Mouse (Mus musculus) midbrain, embryonic 10.5 days (tissue): ENCODE results near the gene Fam217b. TPM values are rescaled to one million over a fixed set of nuclear protein-coding genes. Genes with fewer than 3 reads are reported as not detected.
A peak's percentile ranks its signal among the peaks of the same experiment; 100 is the strongest.

Experiments used
- DNase-seq: peaks from one replicate; pipeline ENCODE4 v3.0.0-alpha.2; 2017; ENCODE audit warnings: low spot score
- H3K27ac ChIP-seq: fragments of 300-500 bp; sonication (generic); replicated peaks from 2 replicates; pipeline ENCODE4 v1.5.1; 2016; ENCODE audit warnings: mild to moderate bottlenecking
- H3K27me3 ChIP-seq: fragments of 300-500 bp; sonication (generic); 2 replicates; pipeline ENCODE4 v1.6.1; 2016; ENCODE audit warnings: low read depth, mild to moderate bottlenecking; ENCODE audit not compliant: poor library complexity, severe bottlenecking
- H3K36me3 ChIP-seq: fragments of 300-500 bp; sonication (generic); 2 replicates; pipeline ENCODE4 v1.6.1; 2016; ENCODE audit warnings: mild to moderate bottlenecking, moderate library complexity
- H3K4me1 ChIP-seq: fragments of 300-500 bp; sonication (generic); 2 replicates; pipeline ENCODE4 v1.6.1; 2016
- H3K4me3 ChIP-seq: fragments of 300-500 bp; sonication (generic); 2 replicates; pipeline ENCODE4 v1.5.1; 2016; ENCODE audit warnings: mild to moderate bottlenecking, moderate library complexity
- H3K9me3 ChIP-seq: fragments of 300-500 bp; sonication (generic); replicated peaks from 2 replicates; pipeline ENCODE4 v1.6.1; 2016; ENCODE audit warnings: mild to moderate bottlenecking
- whole genome bisulfite sequencing: fragments of 180-500 bp; shearing (Covaris S2); methylation state at CpG from one replicate; pipeline ENCODE4 v1.1.7; 2016; 5-methylcytosine and 5-hydroxymethylcytosine counted together
- polyA plus RNA-seq: library from polyadenylated mRNA; unstranded; fragments of >200 nt; fragmentation: Nextera tagmentation; extraction: Ambion mirVana; gene quantifications from 2 replicates; pipeline ENCODE4 v1.2.1, GENCODE M21; 2016

The Fam217b gene
- 1.1 and 1.6 TPM in 2 replicates for polyA plus RNA-seq

- Histone ChIP-seq H3K9me3 (no peaks in the 10 kb centered on the region), H3K36me3 (no peaks in the 10 kb centered on the region), H3K27ac (peak within 1 kb of the TSS; percentile 72), H3K4me1 (peaks cover 21% of the 10 kb centered on the region), H3K4me3 (peak within 1 kb of the TSS; percentile 82), H3K27me3 (peaks cover 50% of the 10 kb centered on the region)
- WGBS: 1% methylated on average over 70 of the region's 74 CpGs
- DNase-seq: peak; percentile 61
Measured at GRCm38 (mm10) chr2:178414261-178415149, at the start of gene Fam217b, which contains the start of gene Ppp1r3d. Gene Fam217b, plus strand, starts transcription at chr2:178414524. Gene Ppp1r3d, minus strand, starts transcription at chr2:178414472.

- DNase-seq: no peak
- H3K27ac ChIP-seq: no peak within 1 kb of the TSS
- no peaks in the 10 kb centered on the region for H3K4me1 ChIP-seq
- no peaks in the 10 kb centered on the region for H3K36me3 ChIP-seq
- H3K4me3 ChIP-seq: no peak within 1 kb of the TSS
- peaks cover 10% of the 10 kb centered on the region for H3K27me3 ChIP-seq
- WGBS: 85% methylated on average over 52 of the region's 52 CpGs
- H3K9me3 ChIP-seq: peaks cover 10% of the 10 kb centered on the region; the same call in 1 of the 2 replicates
Measured at GRCm38 (mm10) chr2:178407053-178407815, 7.1 kb upstream of the Fam217b start, which contains the start of gene Sycp2. Gene Sycp2, minus strand, starts transcription at chr2:178407685.

GRCm38 (mm10) chr2:178409024-178409423, 5.3 kb upstream of the Fam217b start:
- Histone ChIP-seq H3K36me3 (no peaks in the 10 kb centered on the region), H3K9me3 (peaks cover 10% of the 10 kb centered on the region; the same call in 1 of the 2 replicates), H3K4me1 (peaks cover 9% of the 10 kb centered on the region), H3K4me3 (no peak overlapping the region), H3K27ac (no peak overlapping the region), H3K27me3 (peaks cover 28% of the 10 kb centered on the region)
- WGBS: 74% methylated on average over 1 of the region's 1 CpGs
- no peak for DNase-seq

GRCm38 (mm10) chr2:178410286-178410685, 4.0 kb upstream of the Fam217b start:
- Histone ChIP-seq H3K9me3 (peaks cover 10% of the 10 kb centered on the region; the same call in 1 of the 2 replicates), H3K4me1 (peaks cover 20% of the 10 kb centered on the region), H3K27me3 (peaks cover 40% of the 10 kb centered on the region), H3K27ac (no peak overlapping the region), H3K36me3 (no peaks in the 10 kb centered on the region), H3K4me3 (no peak overlapping the region)
- 86% methylated on average over 6 of the region's 6 CpGs for WGBS
- no peak for DNase-seq

GRCm38 (mm10) chr2:178412598-178412997, 1.7 kb upstream of the Fam217b start:
- Histone ChIP-seq H3K36me3 (no peaks in the 10 kb centered on the region), H3K4me3 (no peak overlapping the region), H3K9me3 (peaks cover 1% of the 10 kb centered on the region; the same call in 1 of the 2 replicates), H3K27ac (no peak overlapping the region), H3K27me3 (peaks cover 50% of the 10 kb centered on the region), H3K4me1 (peaks cover 21% of the 10 kb centered on the region)
- 81% methylated on average over 6 of the region's 6 CpGs for WGBS
- no peak for DNase-seq

GRCm38 (mm10) chr2:178413081-178413480, 1.2 kb upstream of the Fam217b start:
- Histone ChIP-seq H3K27me3 (peaks cover 50% of the 10 kb centered on the region), H3K4me3 (peak overlapping the region; percentile 82), H3K9me3 (no peaks in the 10 kb centered on the region), H3K4me1 (peaks cover 21% of the 10 kb centered on the region), H3K36me3 (no peaks in the 10 kb centered on the region), H3K27ac (no peak overlapping the region)
- peak; percentile 27 for DNase-seq
- WGBS: 64% methylated on average over 13 of the region's 13 CpGs

- peaks cover 50% of the 10 kb centered on the region for H3K27me3 ChIP-seq
- no peaks in the 10 kb centered on the region for H3K9me3 ChIP-seq
- H3K4me3 ChIP-seq: peak overlapping the region; percentile 82
- 17% methylated on average over 75 of the region's 75 CpGs for WGBS
- no peaks in the 10 kb centered on the region for H3K36me3 ChIP-seq
- peaks cover 21% of the 10 kb centered on the region for H3K4me1 ChIP-seq
- H3K27ac ChIP-seq: peak overlapping the region; percentile 72
- DNase-seq: peak; percentile 59
Measured at GRCm38 (mm10) chr2:178413481-178414260, 653 bp upstream of the Fam217b start.

GRCm38 (mm10) chr2:178415150-178415448, 775 bp downstream of the Fam217b start:
- 42% methylated on average over 3 of the region's 3 CpGs for WGBS
- Histone ChIP-seq H3K4me3 (peak overlapping the region; percentile 82), H3K27ac (no peak overlapping the region), H3K27me3 (peaks cover 50% of the 10 kb centered on the region), H3K9me3 (no peaks in the 10 kb centered on the region), H3K36me3 (no peaks in the 10 kb centered on the region), H3K4me1 (peaks cover 21% of the 10 kb centered on the region)
- DNase-seq: no peak

GRCm38 (mm10) chr2:178416427-178416826, 2.1 kb downstream of the Fam217b start:
- Histone ChIP-seq H3K4me3 (no peak overlapping the region), H3K9me3 (no peaks in the 10 kb centered on the region), H3K36me3 (no peaks in the 10 kb centered on the region), H3K27me3 (peaks cover 48% of the 10 kb centered on the region), H3K4me1 (peaks cover 21% of the 10 kb centered on the region), H3K27ac (no peak overlapping the region)
- 84% methylated on average over 13 of the region's 13 CpGs for WGBS
- no peak for DNase-seq

GRCm38 (mm10) chr2:178416970-178417369, 2.6 kb downstream of the Fam217b start:
- no peaks in the 10 kb centered on the region for H3K9me3 ChIP-seq
- no peak overlapping the region for H3K27ac ChIP-seq
- peaks cover 21% of the 10 kb centered on the region for H3K4me1 ChIP-seq
- no peaks in the 10 kb centered on the region for H3K36me3 ChIP-seq
- no peak for DNase-seq
- 85% methylated on average over 4 of the region's 4 CpGs for WGBS
- peaks cover 43% of the 10 kb centered on the region for H3K27me3 ChIP-seq
- H3K4me3 ChIP-seq: no peak overlapping the region

- H3K27ac ChIP-seq: no peak overlapping the region
- H3K36me3 ChIP-seq: no peaks in the 10 kb centered on the region
- no peak for DNase-seq
- peaks cover 6% of the 10 kb centered on the region for H3K27me3 ChIP-seq
- 83% methylated on average over 9 of the region's 9 CpGs for WGBS
- H3K9me3 ChIP-seq: no peaks in the 10 kb centered on the region
- no peak overlapping the region for H3K4me3 ChIP-seq
- 0 out of 2 replicates have a peak, but pooled peaks cover 4% of the 10 kb centered on the region for H3K4me1 ChIP-seq
Measured at GRCm38 (mm10) chr2:178420576-178420975, 6.3 kb downstream of the Fam217b start.

- WGBS: 52% methylated on average over 6 of the region's 6 CpGs
- H3K27me3 ChIP-seq: no peaks in the 10 kb centered on the region
- H3K9me3 ChIP-seq: no peaks in the 10 kb centered on the region
- 0 out of 2 replicates have a peak, but pooled peaks cover 4% of the 10 kb centered on the region for H3K4me1 ChIP-seq
- no peak overlapping the region for H3K27ac ChIP-seq
- H3K4me3 ChIP-seq: no peak overlapping the region
- H3K36me3 ChIP-seq: no peaks in the 10 kb centered on the region
- DNase-seq: peak; percentile 9
Measured at GRCm38 (mm10) chr2:178421603-178422002, 7.3 kb downstream of the Fam217b start.
